Mouse (Mus musculus): Measurements from ENCODE around the gene Bcl2. TPM values are rescaled to one million over a fixed set of nuclear protein-coding genes. Genes with fewer than 3 reads are reported as not detected.

Gene Bcl2
- total and polyA plus RNA-seq, 3 experiments, result 1.3 to 5.0 (median 3.5) TPM

- H3K4me3 ChIP-seq, result no peak overlapping the region
- no peaks in the 10 kb centered on the region for H3K27me3 ChIP-seq (ENCODE audit: control insufficient read depth, insufficient read depth, low read length)
- 71% methylated on average over 9 of the region's 9 CpGs for WGBS
- TF ChIP-seq CTCF (IDR thresholded peaks at IDR 0.05) (no peak), EP300 (IDR thresholded peaks at IDR 0.05; ENCODE audit: insufficient read depth, low read depth, low read length) (no peak), POLR2A (IDR thresholded peaks at IDR 0.05; ENCODE audit: insufficient read depth, low read depth, low read length) (no peak)
- no peak overlapping the region for H3K9ac ChIP-seq (ENCODE audit: low read depth, low read length)
- intact Hi-C loops (cut with DNase I), result no loop called here
- H3K27ac ChIP-seq, result no peak overlapping the region
- DNase-seq, result no peak
- no peaks in the 10 kb centered on the region; the same call in 1 of the 2 replicates for H3K36me3 ChIP-seq (ENCODE audit: control insufficient read depth, insufficient read depth, low read length)
- peaks cover 3% of the 10 kb centered on the region; the same call in 1 of the 2 replicates for H3K4me1 ChIP-seq (ENCODE audit: control insufficient read depth, insufficient read depth, low read length)
- no peaks in the 10 kb centered on the region; the same call in 1 of the 2 replicates for H3K79me2 ChIP-seq (replicated peaks; ENCODE audit: control insufficient read depth, insufficient read depth, low read length)
These were observed 13.5 kb downstream of the Bcl2 start for GRCm38 (mm10) chr1:106700520-106701114.

- no peak overlapping the region for H3K9ac ChIP-seq (ENCODE audit: low read depth, low read length)
- no peaks in the 10 kb centered on the region; the same call in 1 of the 2 replicates for H3K36me3 ChIP-seq (ENCODE audit: control insufficient read depth, insufficient read depth, low read length)
- no peak overlapping the region for H3K4me3 ChIP-seq
- 97% methylated on average over 5 of the region's 5 CpGs for WGBS
- H3K27ac ChIP-seq, result no peak overlapping the region
- no peak for TF ChIP-seq CTCF (IDR thresholded peaks at IDR 0.05)
- TF ChIP-seq EP300 (IDR thresholded peaks at IDR 0.05; ENCODE audit: insufficient read depth, low read depth, low read length), result no peak
- no peak for TF ChIP-seq POLR2A (IDR thresholded peaks at IDR 0.05; ENCODE audit: insufficient read depth, low read depth, low read length)
- H3K27me3 ChIP-seq (ENCODE audit: control insufficient read depth, insufficient read depth, low read length), result no peaks in the 10 kb centered on the region
- intact Hi-C loops (cut with DNase I), result no loop called here
- H3K4me1 ChIP-seq (ENCODE audit: control insufficient read depth, insufficient read depth, low read length), result peaks cover 6% of the 10 kb centered on the region
- no peaks in the 10 kb centered on the region for H3K79me2 ChIP-seq (replicated peaks; ENCODE audit: control insufficient read depth, insufficient read depth, low read length)
- no peak for DNase-seq
These were observed 17.6 kb downstream of the Bcl2 start for GRCm38 (mm10) chr1:106696472-106696871.

- intact Hi-C loops (cut with DNase I), result no loop called here
- H3K9ac ChIP-seq (ENCODE audit: low read depth, low read length), result no peak overlapping the region
- no peak for DNase-seq
- H3K36me3 ChIP-seq (ENCODE audit: control insufficient read depth, insufficient read depth, low read length), result no peaks in the 10 kb centered on the region; the same call in 1 of the 2 replicates
- H3K79me2 ChIP-seq (replicated peaks; ENCODE audit: control insufficient read depth, insufficient read depth, low read length), result no peaks in the 10 kb centered on the region
- H3K27me3 ChIP-seq (ENCODE audit: control insufficient read depth, insufficient read depth, low read length), result no peaks in the 10 kb centered on the region
- H3K4me1 ChIP-seq (ENCODE audit: control insufficient read depth, insufficient read depth, low read length), result peaks cover 6% of the 10 kb centered on the region
- no peak overlapping the region for H3K27ac ChIP-seq
- TF ChIP-seq EP300 (IDR thresholded peaks at IDR 0.05; ENCODE audit: insufficient read depth, low read depth, low read length), result no peak
- 65% methylated on average over 4 of the region's 4 CpGs for WGBS
- H3K4me3 ChIP-seq, result no peak overlapping the region
These were observed 18.4 kb downstream of the Bcl2 start for GRCm38 (mm10) chr1:106695649-106696048.

GRCm38 (mm10) chr1:106694316-106694715, 19.8 kb downstream of the Bcl2 start:
- TF ChIP-seq POLR2A (IDR thresholded peaks at IDR 0.05; ENCODE audit: insufficient read depth, low read depth, low read length), result no peak
- TF ChIP-seq CTCF (IDR thresholded peaks at IDR 0.05), result no peak
- no peak for TF ChIP-seq EP300 (IDR thresholded peaks at IDR 0.05; ENCODE audit: insufficient read depth, low read depth, low read length)
- H3K79me2 ChIP-seq (replicated peaks; ENCODE audit: control insufficient read depth, insufficient read depth, low read length), result no peaks in the 10 kb centered on the region
- peak overlapping the region; percentile 47 for H3K27ac ChIP-seq
- peaks cover 6% of the 10 kb centered on the region for H3K4me1 ChIP-seq (ENCODE audit: control insufficient read depth, insufficient read depth, low read length)
- no peaks in the 10 kb centered on the region; the same call in 1 of the 2 replicates for H3K36me3 ChIP-seq (ENCODE audit: control insufficient read depth, insufficient read depth, low read length)
- H3K9ac ChIP-seq (ENCODE audit: low read depth, low read length), result no peak overlapping the region
- no peaks in the 10 kb centered on the region for H3K27me3 ChIP-seq (ENCODE audit: control insufficient read depth, insufficient read depth, low read length)
- no peak overlapping the region for H3K4me3 ChIP-seq
- peak in 1 of 2 experiments; percentile 27 for DNase-seq
- intact Hi-C loops (cut with DNase I), result no loop called here
- WGBS, result 39% methylated on average over 6 of the region's 6 CpGs

- Histone ChIP-seq H3K27me3 (ENCODE audit: control insufficient read depth, insufficient read depth, low read length) (no peaks in the 10 kb centered on the region), H3K79me2 (replicated peaks; ENCODE audit: control insufficient read depth, insufficient read depth, low read length) (no peaks in the 10 kb centered on the region), H3K4me3 (no peak overlapping the region), H3K36me3 (ENCODE audit: control insufficient read depth, insufficient read depth, low read length) (no peaks in the 10 kb centered on the region; the same call in 1 of the 2 replicates), H3K9ac (ENCODE audit: low read depth, low read length) (no peak overlapping the region), H3K27ac (no peak overlapping the region), H3K4me1 (ENCODE audit: control insufficient read depth, insufficient read depth, low read length) (peaks cover 11% of the 10 kb centered on the region)
- TF ChIP-seq CTCF (IDR thresholded peaks at IDR 0.05) (no peak), EP300 (IDR thresholded peaks at IDR 0.05; ENCODE audit: insufficient read depth, low read depth, low read length) (no peak)
- DNase-seq, result no peak
- intact Hi-C loops (cut with DNase I), result no loop called here
These were observed 21.5 kb downstream of the Bcl2 start for GRCm38 (mm10) chr1:106692599-106692998.

- Histone ChIP-seq H3K9ac (ENCODE audit: low read depth, low read length) (no peak overlapping the region), H3K4me3 (no peak overlapping the region), H3K27me3 (ENCODE audit: control insufficient read depth, insufficient read depth, low read length) (no peaks in the 10 kb centered on the region), H3K27ac (no peak overlapping the region), H3K36me3 (ENCODE audit: control insufficient read depth, insufficient read depth, low read length) (peaks cover 2% of the 10 kb centered on the region; the same call in 1 of the 2 replicates), H3K79me2 (replicated peaks; ENCODE audit: control insufficient read depth, insufficient read depth, low read length) (no peaks in the 10 kb centered on the region), H3K4me1 (ENCODE audit: control insufficient read depth, insufficient read depth, low read length) (peaks cover 15% of the 10 kb centered on the region)
- DNase-seq, result no peak
- intact Hi-C loops (cut with DNase I), result no loop called here
- TF ChIP-seq POLR2A (IDR thresholded peaks at IDR 0.05; ENCODE audit: insufficient read depth, low read depth, low read length) (no peak), EP300 (IDR thresholded peaks at IDR 0.05; ENCODE audit: insufficient read depth, low read depth, low read length) (no peak), CTCF (IDR thresholded peaks at IDR 0.05) (no peak)
- WGBS, result 81% methylated on average over 6 of the region's 6 CpGs
These were observed 23.2 kb downstream of the Bcl2 start for GRCm38 (mm10) chr1:106690887-106691286.

All from heart, adult 2 months (tissue).